8 mouse cellular contexts compared by ENCODE assay signal in the genomic region with DNA sequence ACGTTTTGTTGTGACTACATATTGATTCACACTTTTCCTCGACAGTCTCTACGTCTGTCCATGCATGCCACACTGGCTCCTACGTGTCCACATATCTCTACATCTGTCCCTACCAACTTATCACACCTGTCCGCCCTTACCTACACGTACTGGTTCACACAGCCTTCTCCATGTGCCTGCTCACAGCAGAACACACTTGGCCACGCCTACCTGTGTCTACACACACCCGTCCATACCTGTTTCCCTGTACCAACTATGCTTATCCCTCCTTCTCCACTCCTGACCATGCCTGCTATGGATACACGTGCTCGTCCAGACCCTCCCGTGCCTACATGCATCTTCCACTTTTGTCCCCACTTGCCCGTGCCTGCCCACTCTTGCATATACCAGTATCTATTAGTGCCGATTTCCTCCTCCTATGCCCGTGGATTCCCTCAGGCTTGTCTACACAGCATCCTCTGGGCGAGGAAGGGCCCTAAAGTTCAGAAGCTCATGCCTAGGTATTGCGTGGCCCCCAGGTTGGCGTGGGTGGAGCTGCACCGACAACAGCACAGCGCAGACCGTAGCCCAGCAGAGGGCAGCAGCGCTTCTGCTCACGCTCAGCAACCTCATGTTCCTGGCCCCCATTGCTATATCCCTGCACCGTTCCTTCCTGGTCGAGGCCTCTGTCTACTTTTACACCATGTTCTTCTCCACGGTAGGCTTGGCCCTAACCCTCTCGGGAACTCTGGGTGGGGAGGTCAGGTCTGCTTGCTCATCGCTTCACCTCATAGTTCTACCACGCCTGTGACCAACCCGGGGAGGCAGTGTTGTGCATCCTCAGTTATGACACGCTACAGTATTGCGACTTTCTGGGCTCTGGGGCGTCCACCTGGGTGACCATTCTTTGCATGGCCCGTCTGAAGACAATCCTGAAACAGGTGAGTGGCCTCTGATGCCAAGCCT. TPM values are rescaled to one million over a fixed set of nuclear protein-coding genes. Genes with fewer than 3 reads are reported as not detected.
DNase-seq lines count a peak whose midpoint lies in the region; ATAC-seq lines count a peak whose summit lies in the region.

No protein-coding gene starts in this region.

- peak; percentile 52 for DNase-seq in kidney, adult 9 months
- DNase-seq in T-cell, adult 2 months (ENCODE audit: low spot score) = peak; percentile 64
- DNase-seq in embryo, embryonic 9.5 days (ENCODE audit: extremely low spot score) = peak; percentile 54
- DNase-seq in liver = peak; percentile 73
- DNase-seq in thymus, postnatal 0 days (ENCODE audit: low spot score) = peak; percentile 80

- ATAC-seq in kidney, embryonic 14.5 days (ENCODE audit: low FRiP score, low TSS enrichment) = no peak
- ATAC-seq in hindbrain, embryonic 16.5 days = no peak
- no peak for ATAC-seq in midbrain, embryonic 16.5 days

- no peak overlapping the region for H3K9ac ChIP-seq in kidney, embryonic 14.5 days (ENCODE audit: low read depth, low read length)
- no peak overlapping the region for H3K9ac ChIP-seq in hindbrain, embryonic 16.5 days (ENCODE audit: low read depth, low read length)
- H3K9ac ChIP-seq in midbrain, embryonic 16.5 days (ENCODE audit: low read depth, low read length) = no peak overlapping the region

- no peak overlapping the region for H3K4me2 ChIP-seq in kidney, embryonic 14.5 days (replicated peaks; ENCODE audit: low read depth, low read length)
- peak overlapping the region; percentile 7; the same call in 1 of the 2 replicates for H3K4me2 ChIP-seq in hindbrain, embryonic 16.5 days (ENCODE audit: low read length)
- peak overlapping the region; percentile 10 for H3K4me2 ChIP-seq in midbrain, embryonic 16.5 days (ENCODE audit: low read length)

- 50% methylated on average over 33 of the region's 33 CpGs for WGBS in kidney, embryonic 14.5 days
- WGBS in hindbrain, embryonic 16.5 days = 48% methylated on average over 33 of the region's 33 CpGs
- 47% methylated on average over 33 of the region's 33 CpGs for WGBS in midbrain, embryonic 16.5 days

- H3K9me3 ChIP-seq in kidney, embryonic 14.5 days (ENCODE audit: control insufficient read depth, low read length) = no peaks in the 10 kb centered on the region
- no peaks in the 10 kb centered on the region for H3K9me3 ChIP-seq in hindbrain, embryonic 16.5 days (ENCODE audit: control insufficient read depth, low read length)
- no peaks in the 10 kb centered on the region for H3K9me3 ChIP-seq in midbrain, embryonic 16.5 days (replicated peaks; ENCODE audit: control insufficient read depth, low read length, poor library complexity, severe bottlenecking)

- no peak overlapping the region for H3K4me3 ChIP-seq in kidney, embryonic 14.5 days (ENCODE audit: low read length)
- H3K4me3 ChIP-seq in hindbrain, embryonic 16.5 days (ENCODE audit: low read length) = no peak overlapping the region
- no peak overlapping the region for H3K4me3 ChIP-seq in midbrain, embryonic 16.5 days (ENCODE audit: low read depth, low read length)

- peaks cover 15% of the 10 kb centered on the region for H3K4me1 ChIP-seq in kidney, embryonic 14.5 days (ENCODE audit: control insufficient read depth, insufficient read depth, low read length)
- peaks cover 21% of the 10 kb centered on the region for H3K4me1 ChIP-seq in hindbrain, embryonic 16.5 days (ENCODE audit: control insufficient read depth, insufficient read depth, low read depth, low read length)
- H3K4me1 ChIP-seq in midbrain, embryonic 16.5 days (ENCODE audit: control insufficient read depth, insufficient read depth, low read length) = peaks cover 8% of the 10 kb centered on the region

- H3K36me3 ChIP-seq in kidney, embryonic 14.5 days (ENCODE audit: control insufficient read depth, insufficient read depth, low read length) = peaks cover under 1% of the 10 kb centered on the region; the same call in 1 of the 2 replicates
- no peaks in the 10 kb centered on the region for H3K36me3 ChIP-seq in hindbrain, embryonic 16.5 days (ENCODE audit: control insufficient read depth, insufficient read depth, low read length)
- no peaks in the 10 kb centered on the region for H3K36me3 ChIP-seq in midbrain, embryonic 16.5 days (ENCODE audit: control insufficient read depth, insufficient read depth, low read length)

- peaks cover 24% of the 10 kb centered on the region for H3K27me3 ChIP-seq in kidney, embryonic 14.5 days (ENCODE audit: control insufficient read depth, insufficient read depth, low read length)
- peaks cover 23% of the 10 kb centered on the region for H3K27me3 ChIP-seq in hindbrain, embryonic 16.5 days (replicated peaks; ENCODE audit: control insufficient read depth, insufficient read depth, low read length)
- peaks cover 10% of the 10 kb centered on the region for H3K27me3 ChIP-seq in midbrain, embryonic 16.5 days (ENCODE audit: control insufficient read depth, insufficient read depth, low read depth, low read length)

- no peak overlapping the region for H3K27ac ChIP-seq in kidney, embryonic 14.5 days (ENCODE audit: low read depth, low read length)
- H3K27ac ChIP-seq in hindbrain, embryonic 16.5 days (ENCODE audit: low read depth, low read length) = no peak overlapping the region
- no peak overlapping the region for H3K27ac ChIP-seq in midbrain, embryonic 16.5 days (ENCODE audit: low read length)

RNA-seq across cellular contexts. Expression of gene Mrpl28, which starts 3.3 kb away (rescaled TPM):
- 225 and 241 TPM in 2 replicates for polyA plus RNA-seq in kidney, embryonic 14.5 days (2014; fragmentation: Nextera tagmentation; extraction: Ambion mirVana)
- polyA plus RNA-seq in hindbrain, embryonic 16.5 days (2015; fragmentation: Nextera tagmentation; extraction: Ambion mirVana) = 188 and 195 TPM in 2 replicates
- 161 and 172 TPM in 2 replicates for polyA plus RNA-seq in midbrain, embryonic 16.5 days (2015; fragmentation: Nextera tagmentation; extraction: Ambion mirVana)
- 158 and 161 TPM in 2 replicates for polyA plus RNA-seq in thymus, postnatal 0 days (2015; fragmentation: Nextera tagmentation; extraction: Ambion mirVana)

RNA-seq across cellular contexts. Expression of gene Tmem8, which starts 6.9 kb away (rescaled TPM):
- 2.5 and 2.6 TPM in 2 replicates for polyA plus RNA-seq in kidney, embryonic 14.5 days (2014; fragmentation: Nextera tagmentation; extraction: Ambion mirVana)
- 4.0 and 4.2 TPM in 2 replicates for polyA plus RNA-seq in hindbrain, embryonic 16.5 days (2015; fragmentation: Nextera tagmentation; extraction: Ambion mirVana)
- polyA plus RNA-seq in midbrain, embryonic 16.5 days (2015; fragmentation: Nextera tagmentation; extraction: Ambion mirVana) = 3.8 and 3.9 TPM in 2 replicates
- 2.2 and 2.4 TPM in 2 replicates for polyA plus RNA-seq in thymus, postnatal 0 days (2015; fragmentation: Nextera tagmentation; extraction: Ambion mirVana)

RNA-seq across cellular contexts. Expression of gene Axin1, which starts 18.4 kb away (rescaled TPM):
- polyA plus RNA-seq in kidney, embryonic 14.5 days (2014; fragmentation: Nextera tagmentation; extraction: Ambion mirVana) = 8.9 and 10.2 TPM in 2 replicates
- polyA plus RNA-seq in hindbrain, embryonic 16.5 days (2015; fragmentation: Nextera tagmentation; extraction: Ambion mirVana) = 6.2 and 7.1 TPM in 2 replicates
- 19.1 and 20.6 TPM in 2 replicates for polyA plus RNA-seq in midbrain, embryonic 16.5 days (2015; fragmentation: Nextera tagmentation; extraction: Ambion mirVana)
- polyA plus RNA-seq in thymus, postnatal 0 days (2015; fragmentation: Nextera tagmentation; extraction: Ambion mirVana) = 14.4 and 22.8 TPM in 2 replicates

RNA-seq across cellular contexts. Expression of gene Nme4, which starts 24.6 kb away (rescaled TPM):
- polyA plus RNA-seq in kidney, embryonic 14.5 days (2014; fragmentation: Nextera tagmentation; extraction: Ambion mirVana) = 107 and 146 TPM in 2 replicates
- 22.9 and 23.2 TPM in 2 replicates for polyA plus RNA-seq in hindbrain, embryonic 16.5 days (2015; fragmentation: Nextera tagmentation; extraction: Ambion mirVana)
- polyA plus RNA-seq in midbrain, embryonic 16.5 days (2015; fragmentation: Nextera tagmentation; extraction: Ambion mirVana) = 16.8 and 18.3 TPM in 2 replicates
- polyA plus RNA-seq in thymus, postnatal 0 days (2015; fragmentation: Nextera tagmentation; extraction: Ambion mirVana) = 41.9 and 46.1 TPM in 2 replicates

RNA-seq across cellular contexts. Expression of gene Decr2, which starts 29.9 kb away (rescaled TPM):
- 24.6 and 35.1 TPM in 2 replicates for polyA plus RNA-seq in kidney, embryonic 14.5 days (2014; fragmentation: Nextera tagmentation; extraction: Ambion mirVana)
- polyA plus RNA-seq in hindbrain, embryonic 16.5 days (2015; fragmentation: Nextera tagmentation; extraction: Ambion mirVana) = 45.6 and 45.7 TPM in 2 replicates
- polyA plus RNA-seq in midbrain, embryonic 16.5 days (2015; fragmentation: Nextera tagmentation; extraction: Ambion mirVana) = 38.2 and 41.3 TPM in 2 replicates
- polyA plus RNA-seq in thymus, postnatal 0 days (2015; fragmentation: Nextera tagmentation; extraction: Ambion mirVana) = 11.4 and 13.1 TPM in 2 replicates
